In genomic region chr11:94929599-94929998, GRCm38 (mm10) we compare ENCODE assay signal across 13 mouse cellular contexts. TPM values are rescaled to one million over a fixed set of nuclear protein-coding genes. Genes with fewer than 3 reads are reported as not detected.
DNase-seq lines count a peak whose midpoint lies in the region; ATAC-seq and TF ChIP-seq lines count a peak whose summit lies in the region.
"Had no signal": no experiment of that assay in that cellular context is flagged by ENCODE, and none has a peak within 500 bp of the region (broad histone marks: within the 10 kb centered on the region; RNA-seq: fewer than 3 reads in every experiment).

No protein-coding gene starts in this region.

- H3K9me3 ChIP-seq in kidney, postnatal 0 days (replicated peaks; ENCODE audit: low read length): no peaks in the 10 kb centered on the region
- H3K9me3 ChIP-seq in embryonic facial prominence, embryonic 10.5 days: no peaks in the 10 kb centered on the region
- H3K9me3 ChIP-seq in heart, embryonic 14.5 days (ENCODE audit: control insufficient read depth, low read length): no peaks in the 10 kb centered on the region
- H3K9me3 ChIP-seq in liver, embryonic 13.5 days (replicated peaks): no peaks in the 10 kb centered on the region
- H3K9me3 ChIP-seq: forebrain, embryonic 12.5 days; G1E; hindbrain, embryonic 15.5 days; midbrain, embryonic 12.5 days had no signal

- TF ChIP-seq CTCF in kidney, postnatal 0 days (IDR thresholded peaks at IDR 0.05; ENCODE audit: low read depth): no peak

- H3K4me2 ChIP-seq in kidney, postnatal 0 days (ENCODE audit: low read length): peak overlapping the region; percentile 21; the same call in 1 of the 2 replicates
- H3K4me2 ChIP-seq in heart, embryonic 14.5 days (ENCODE audit: low read length): peak overlapping the region; percentile 52
- no peak overlapping the region for H3K4me2 ChIP-seq in liver, embryonic 13.5 days
- H3K4me2 ChIP-seq: hindbrain, embryonic 15.5 days had no signal

- no peaks in the 10 kb centered on the region for H3K36me3 ChIP-seq in kidney, postnatal 0 days (ENCODE audit: insufficient read depth, low read length)
- H3K36me3 ChIP-seq in embryonic facial prominence, embryonic 10.5 days (replicated peaks): no peaks in the 10 kb centered on the region
- no peaks in the 10 kb centered on the region for H3K36me3 ChIP-seq in heart, embryonic 14.5 days (ENCODE audit: control insufficient read depth, insufficient read depth, low read length)
- no peaks in the 10 kb centered on the region for H3K36me3 ChIP-seq in liver, embryonic 13.5 days
- H3K36me3 ChIP-seq: forebrain, embryonic 12.5 days; G1E; hindbrain, embryonic 15.5 days; midbrain, embryonic 12.5 days had no signal

- 33% methylated on average over 9 of the region's 9 CpGs for WGBS in kidney, postnatal 0 days
- WGBS in embryonic facial prominence, embryonic 10.5 days: 36% methylated on average over 9 of the region's 9 CpGs
- WGBS in heart, embryonic 14.5 days: 32% methylated on average over 9 of the region's 9 CpGs
- 57% methylated on average over 9 of the region's 9 CpGs for WGBS in liver, embryonic 13.5 days (ENCODE audit: insufficient replicate concordance)

- peak overlapping the region; percentile 92 for H3K27ac ChIP-seq in kidney, postnatal 0 days
- H3K27ac ChIP-seq in embryonic facial prominence, embryonic 10.5 days (replicated peaks): peak overlapping the region; percentile 83
- peak overlapping the region; percentile 29 to 90; a peak in 3 of 4 replicates for H3K27ac ChIP-seq in heart, embryonic 14.5 days (replicated peaks in 1 of 2; ENCODE audit: control insufficient read depth in 1 of 2, insufficient read depth in 1 of 2, low read depth in 2 of 2, low read length in 2 of 2)
- H3K27ac ChIP-seq in liver, embryonic 13.5 days: 0 out of 2 replicates have a peak overlapping the region, but pooled peaks have one; percentile 14
- H3K27ac ChIP-seq: hindbrain, embryonic 15.5 days had no signal

- no peaks in the 10 kb centered on the region for H3K27me3 ChIP-seq in kidney, postnatal 0 days (ENCODE audit: insufficient read depth, low read length)
- peaks cover 34% of the 10 kb centered on the region for H3K27me3 ChIP-seq in embryonic facial prominence, embryonic 10.5 days (replicated peaks; ENCODE audit: low read depth, poor library complexity, severe bottlenecking)
- H3K27me3 ChIP-seq in heart, embryonic 14.5 days (ENCODE audit: control insufficient read depth, insufficient read depth, low read length): peaks cover 6% of the 10 kb centered on the region; the same call in 1 of the 2 replicates
- peaks cover 48% of the 10 kb centered on the region for H3K27me3 ChIP-seq in liver, embryonic 13.5 days

- H3K9ac ChIP-seq in kidney, postnatal 0 days (ENCODE audit: low read depth, low read length): no peak overlapping the region
- H3K9ac ChIP-seq in heart, embryonic 14.5 days (ENCODE audit: low read length): no peak overlapping the region; the same call in 1 of the 2 replicates
- H3K9ac ChIP-seq in liver, embryonic 13.5 days: no peak overlapping the region
- H3K9ac ChIP-seq: forebrain, embryonic 12.5 days; hindbrain, embryonic 15.5 days; midbrain, embryonic 12.5 days had no signal

- no peak for ATAC-seq in kidney, postnatal 0 days (replicated peaks; ENCODE audit: low FRiP score, low read depth)
- ATAC-seq in heart, embryonic 14.5 days (ENCODE audit: insufficient number of reproducible peaks, insufficient read depth, low FRiP score, low read depth): no peak
- no peak for ATAC-seq in liver, embryonic 13.5 days (ENCODE audit: low read depth)

- peak; percentile 41 for DNase-seq in kidney, postnatal 0 days (ENCODE audit: low spot score)
- no peak for DNase-seq in kidney, adult 18-20 months
- DNase-seq in embryonic facial prominence, embryonic 10.5 days (ENCODE audit: low spot score): peak; percentile 36
- no peak for DNase-seq in liver, embryonic 13.5 days
- DNase-seq in layer of hippocampus, postnatal 14 days (ENCODE audit: low spot score in 2 of 2): no peak
- no peak for DNase-seq in right cerebral cortex, postnatal 4 days

- no peak overlapping the region for H3K4me3 ChIP-seq in kidney, postnatal 0 days (replicated peaks; ENCODE audit: low read depth, low read length)
- H3K4me3 ChIP-seq in embryonic facial prominence, embryonic 10.5 days: 0 out of 2 replicates have a peak overlapping the region, but pooled peaks have one; percentile 36
- no peak overlapping the region for H3K4me3 ChIP-seq in heart, embryonic 14.5 days (ENCODE audit: control insufficient read depth in 1 of 2, insufficient read depth in 1 of 2, low read depth in 1 of 2, low read length in 2 of 2)
- no peak overlapping the region for H3K4me3 ChIP-seq in liver, embryonic 13.5 days (replicated peaks)
- H3K4me3 ChIP-seq: forebrain, embryonic 12.5 days; hindbrain, embryonic 15.5 days; midbrain, embryonic 12.5 days had no signal

- peaks cover 34% of the 10 kb centered on the region for H3K4me1 ChIP-seq in kidney, postnatal 0 days (replicated peaks; ENCODE audit: insufficient read depth, low read length)
- peaks cover 68% of the 10 kb centered on the region for H3K4me1 ChIP-seq in embryonic facial prominence, embryonic 10.5 days
- peaks cover 39 to 46% of the 10 kb centered on the region in 2 experiments for H3K4me1 ChIP-seq in heart, embryonic 14.5 days (ENCODE audit: control insufficient read depth in 2 of 2, insufficient read depth in 2 of 2, low read length in 2 of 2)
- peaks cover 14% of the 10 kb centered on the region for H3K4me1 ChIP-seq in liver, embryonic 13.5 days (replicated peaks)

RNA-seq across cellular contexts. Expression of gene Col1a1, which starts 6.4 kb away (rescaled TPM):
- polyA plus RNA-seq in kidney, postnatal 0 days (2015; fragmentation: Nextera tagmentation; extraction: Ambion mirVana): 353 and 441 TPM in 2 replicates
- 61.5 and 88.8 TPM in 2 replicates for polyA plus RNA-seq in embryonic facial prominence, embryonic 10.5 days (2016; fragmentation: Nextera tagmentation; extraction: Ambion mirVana)
- polyA plus RNA-seq in heart, embryonic 14.5 days (2014; fragmentation: Nextera tagmentation; extraction: Ambion mirVana): 447 and 511 TPM in 2 replicates
- 83.0 and 85.6 TPM in 2 replicates for polyA plus RNA-seq in liver, embryonic 13.5 days (2015; fragmentation: Nextera tagmentation; extraction: Ambion mirVana)
- total RNA-seq in layer of hippocampus, postnatal 14 days (2021): 10 to 100 TPM; 39.7 to 59.5 TPM
- polyA plus RNA-seq: G1E had no signal

RNA-seq across cellular contexts. Expression of gene Hils1, which starts 37.8 kb away (rescaled TPM):
- not detected in 2 replicates for polyA plus RNA-seq in kidney, postnatal 0 days (2015; fragmentation: Nextera tagmentation; extraction: Ambion mirVana)
- not detected in 2 replicates for polyA plus RNA-seq in embryonic facial prominence, embryonic 10.5 days (2016; fragmentation: Nextera tagmentation; extraction: Ambion mirVana)
- polyA plus RNA-seq in heart, embryonic 14.5 days (2014; fragmentation: Nextera tagmentation; extraction: Ambion mirVana): 0.24 TPM in 2 replicates
- polyA plus RNA-seq in liver, embryonic 13.5 days (2015; fragmentation: Nextera tagmentation; extraction: Ambion mirVana): not detected in 2 replicates
- not detected for total RNA-seq in layer of hippocampus, postnatal 14 days (2021)
- total RNA-seq: adrenal gland, postnatal 10 days; G1E; layer of hippocampus, postnatal 25 days had no signal
- polyA plus RNA-seq: forebrain, embryonic 12.5 days; G1E; hindbrain, embryonic 15.5 days; midbrain, embryonic 12.5 days had no signal

RNA-seq across cellular contexts. Expression of gene Sgca, which starts 46.5 kb away (rescaled TPM):
- polyA plus RNA-seq in kidney, postnatal 0 days (2015; fragmentation: Nextera tagmentation; extraction: Ambion mirVana): 0.28 and 0.52 TPM in 2 replicates
- 0.17 TPM in 1 of 2 replicates, not detected in the other for polyA plus RNA-seq in embryonic facial prominence, embryonic 10.5 days (2016; fragmentation: Nextera tagmentation; extraction: Ambion mirVana)
- polyA plus RNA-seq in heart, embryonic 14.5 days (2014; fragmentation: Nextera tagmentation; extraction: Ambion mirVana): 34.6 and 36.7 TPM in 2 replicates
- polyA plus RNA-seq in liver, embryonic 13.5 days (2015; fragmentation: Nextera tagmentation; extraction: Ambion mirVana): 0.21 and 0.28 TPM in 2 replicates
- under 1 TPM; 0.95 to 0.99 TPM for total RNA-seq in layer of hippocampus, postnatal 14 days (2021)
- polyA plus RNA-seq: forebrain, embryonic 12.5 days; G1E; midbrain, embryonic 12.5 days had no signal

Comparison
In these comparisons a context has a peak if more than half of its experiments do, and no peak if none do; other contexts are left out.
1. DNase-seq: peak in kidney, postnatal 0 days (single experiment) and embryonic facial prominence, embryonic 10.5 days (single experiment); none in kidney, adult 18-20 months (single experiment), liver, embryonic 13.5 days (single experiment), layer of hippocampus, postnatal 14 days (0 of 2) and right cerebral cortex, postnatal 4 days (single experiment).
2. H3K27ac ChIP-seq: peak in every context shown above with its lines; median percentile 92 in kidney, postnatal 0 days; 83 in embryonic facial prominence, embryonic 10.5 days; 60 in heart, embryonic 14.5 days; 14 in liver, embryonic 13.5 days.
3. RNA of gene Sgca, which starts 46.5 kb away (polyA plus RNA-seq): 34.6 to 36.7 TPM in heart, embryonic 14.5 days; 0.21 to 0.28 TPM in liver, embryonic 13.5 days, 0.28 to 0.52 TPM in kidney, postnatal 0 days and 0.17 TPM in embryonic facial prominence, embryonic 10.5 days; every median in the first group is over 10 times any median in the second.